Mouse (Mus musculus): ENCODE measurements around the gene Myog. TPM values are rescaled to one million over a fixed set of nuclear protein-coding genes. Genes with fewer than 3 reads are reported as not detected.
A peak's percentile ranks its signal among the peaks of the same experiment; 100 is the strongest.
"Not testable (repeated sequence)": the region's sequence is repeated elsewhere in the genome, so short reads cannot be mapped to it uniquely, and the experiment has no call there.

The Myog gene
- total RNA-seq (2021): not detected

DNA sequence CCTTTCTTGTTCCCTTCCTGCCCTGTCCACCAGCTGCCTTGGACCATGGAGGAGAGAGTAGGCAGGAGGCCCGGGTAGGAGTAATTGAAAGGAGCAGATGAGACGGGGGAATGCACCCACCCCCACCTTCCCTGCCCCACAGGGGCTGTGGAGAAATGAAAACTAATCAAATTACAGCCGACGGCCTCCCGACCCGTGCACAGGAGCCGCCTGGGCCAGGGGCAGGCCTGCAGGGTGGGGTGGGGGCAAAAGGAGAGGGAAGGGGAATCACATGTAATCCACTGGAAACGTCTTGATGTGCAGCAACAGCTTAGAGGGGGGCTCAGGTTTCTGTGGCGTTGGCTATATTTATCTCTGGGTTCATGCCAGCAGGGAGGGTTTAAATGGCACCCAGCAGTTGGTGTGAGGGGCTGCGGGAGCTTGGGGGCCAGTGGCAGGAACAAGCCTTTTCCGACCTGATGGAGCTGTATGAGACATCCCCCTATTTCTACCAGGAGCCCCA is at the start of gene Myog:
Gene Myog (plus strand): TSS at position 392 of the 502 bp plus-strand sequence.
- no peak for DNase-seq (ENCODE audit: low spot score in 2 of 2)
- intact Hi-C loops (cut with DNase I): no loop called here

DNA sequence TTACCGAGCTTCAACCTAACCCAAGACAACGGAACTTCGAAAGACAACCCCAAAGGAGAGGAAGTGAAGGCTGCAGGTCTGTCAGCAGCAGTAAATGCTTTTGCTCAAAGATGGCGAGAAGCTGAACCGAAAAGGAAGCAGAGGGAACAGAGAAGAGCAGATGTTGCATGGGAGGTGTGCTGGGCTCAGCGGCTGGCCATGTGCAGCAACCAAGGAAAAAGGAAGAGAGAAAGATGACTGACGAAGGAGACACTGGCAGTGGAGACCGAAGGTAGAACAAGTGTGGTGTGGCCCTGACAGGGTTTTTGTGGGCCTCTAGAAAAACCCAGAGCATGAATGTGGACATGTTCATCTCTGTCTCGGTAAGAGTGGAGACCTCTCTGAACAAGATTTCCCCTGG is 49.1 kb upstream of the Myog start:
- intact Hi-C loops (cut with DNase I): loop anchor here (5.0 kb wide), 1 partner anchor 92 kb away; the partner anchor contains the start of gene Ppfia4
- no peak for DNase-seq (ENCODE audit: low spot score in 2 of 2)

DNA sequence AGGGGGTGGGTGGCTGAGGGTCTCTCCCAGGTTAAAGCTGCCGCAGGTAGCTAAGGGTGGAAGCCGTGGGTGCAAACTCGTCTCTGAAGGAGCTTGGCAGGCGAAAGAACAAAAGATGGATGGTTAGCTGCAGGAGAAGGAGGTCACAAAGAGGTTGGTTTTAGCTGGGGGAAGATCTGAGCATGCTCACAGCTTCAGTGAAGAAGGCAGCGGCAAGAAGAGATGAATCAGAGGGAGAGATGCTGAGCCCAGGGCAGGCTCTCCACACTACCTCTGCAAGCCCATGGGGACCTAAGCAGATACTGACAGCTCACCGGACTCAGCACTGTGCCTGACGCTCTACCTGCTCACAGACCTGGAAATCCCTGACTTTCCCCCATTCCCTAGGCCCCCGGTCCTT is 48.5 kb upstream of the Myog start:
- intact Hi-C loops (cut with DNase I): loop anchor here (5.0 kb wide), 1 partner anchor 91 kb away; the partner anchor contains the start of gene Ppfia4
- DNase-seq (ENCODE audit: low spot score in 2 of 2): no peak

DNA sequence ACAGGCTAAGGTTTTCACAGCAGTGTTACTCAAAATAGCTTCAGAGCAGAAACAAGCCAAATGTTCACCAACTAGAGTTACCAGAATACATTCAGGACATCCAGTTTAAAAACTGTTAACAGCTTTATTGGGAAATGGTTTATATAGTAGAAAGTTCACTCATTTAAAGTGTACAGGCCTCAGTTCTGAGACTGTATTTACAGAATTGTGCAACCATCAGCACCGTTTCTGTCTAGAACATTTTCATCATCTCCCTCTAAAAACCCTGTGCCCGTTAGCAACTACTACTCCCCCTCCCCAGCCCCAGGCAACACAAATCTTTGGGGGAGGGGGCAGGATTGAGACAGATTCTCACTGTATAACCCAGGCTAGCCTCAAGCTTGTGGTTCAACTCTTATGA is 47.5 kb upstream of the Myog start:
- intact Hi-C loops (cut with DNase I): loop anchor here (5.0 kb wide), 1 partner anchor 90 kb away; the partner anchor contains the start of gene Ppfia4
- DNase-seq (ENCODE audit: low spot score in 2 of 2): no peak

DNA sequence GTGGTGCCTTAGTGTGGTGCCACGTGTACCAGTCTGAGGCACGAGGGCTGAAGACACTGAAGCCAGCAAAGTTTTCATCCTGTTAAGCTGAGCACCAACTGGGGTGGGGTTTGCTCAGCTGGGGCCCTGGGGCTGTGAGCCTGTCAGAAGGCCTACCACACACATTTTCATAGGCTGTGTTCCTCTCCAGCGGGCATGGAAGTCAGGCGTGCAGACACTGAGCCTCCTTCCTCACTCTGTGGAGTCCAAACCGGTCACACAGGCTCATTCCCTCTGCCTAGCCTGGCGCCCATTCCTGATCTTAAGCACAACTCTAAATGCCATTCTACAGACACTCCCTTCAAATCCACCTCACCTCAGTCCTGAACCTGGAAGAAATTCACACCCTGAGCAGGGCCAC is 46.3 kb upstream of the Myog start:
- DNase-seq (ENCODE audit: low spot score in 2 of 2): no peak
- intact Hi-C loops (cut with DNase I): loop anchor here (5.0 kb wide), 1 partner anchor 89 kb away; the partner anchor contains the start of gene Ppfia4

DNA sequence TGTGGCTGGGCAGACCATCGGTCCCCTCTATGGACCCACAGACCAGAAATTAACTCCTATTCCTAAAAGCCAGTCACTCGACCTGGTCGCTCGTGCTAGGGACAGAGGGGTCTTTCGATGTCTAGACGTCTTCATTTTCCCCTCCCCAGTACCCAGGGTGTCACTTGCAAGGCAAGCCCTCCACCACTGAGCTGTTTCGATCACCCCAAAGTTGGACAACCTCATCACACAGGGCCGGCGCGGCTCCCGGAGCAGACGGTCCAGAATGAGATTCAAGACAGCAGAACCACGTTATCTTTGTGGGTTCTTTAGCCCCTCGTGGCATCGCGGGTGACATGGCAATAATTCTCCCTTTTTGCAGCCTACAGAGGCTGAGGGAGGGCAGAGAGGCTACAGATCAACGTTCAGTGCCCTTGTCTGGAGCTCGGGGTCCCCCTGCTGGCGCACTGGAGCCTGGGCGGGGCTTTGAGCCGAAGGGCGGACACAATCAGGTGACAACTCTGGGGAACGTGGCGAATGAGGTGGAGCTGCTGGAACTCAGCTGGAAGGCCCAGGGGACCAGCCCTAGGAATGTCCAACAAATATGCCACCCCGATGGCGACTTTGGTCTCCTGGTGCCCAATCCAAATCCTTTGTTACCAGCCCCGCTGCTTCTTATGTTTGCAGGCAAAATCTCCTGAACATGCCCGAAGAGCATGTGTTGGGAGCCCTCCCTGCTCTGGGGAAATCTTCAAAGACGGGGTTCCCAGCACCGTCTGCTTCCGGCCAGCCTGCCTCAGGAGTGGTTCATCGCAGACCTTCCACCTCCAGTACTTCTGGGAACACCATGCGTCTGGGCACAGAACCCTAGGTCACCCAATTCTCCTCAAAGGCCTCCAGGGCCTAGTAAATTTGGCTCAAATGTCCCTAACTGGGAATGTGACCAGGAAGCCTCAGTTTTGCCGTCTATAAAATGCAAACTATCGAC is 45.6 kb upstream of the Myog start:
- peak; percentile 86 for DNase-seq (ENCODE audit: low spot score in 2 of 2)
- intact Hi-C loops (cut with DNase I): loop anchor here (1.0 to 5.0 kb wide), 2 partner anchors 88 to 93 kb away; partner anchors contain the start of gene Ppfia4

DNA sequence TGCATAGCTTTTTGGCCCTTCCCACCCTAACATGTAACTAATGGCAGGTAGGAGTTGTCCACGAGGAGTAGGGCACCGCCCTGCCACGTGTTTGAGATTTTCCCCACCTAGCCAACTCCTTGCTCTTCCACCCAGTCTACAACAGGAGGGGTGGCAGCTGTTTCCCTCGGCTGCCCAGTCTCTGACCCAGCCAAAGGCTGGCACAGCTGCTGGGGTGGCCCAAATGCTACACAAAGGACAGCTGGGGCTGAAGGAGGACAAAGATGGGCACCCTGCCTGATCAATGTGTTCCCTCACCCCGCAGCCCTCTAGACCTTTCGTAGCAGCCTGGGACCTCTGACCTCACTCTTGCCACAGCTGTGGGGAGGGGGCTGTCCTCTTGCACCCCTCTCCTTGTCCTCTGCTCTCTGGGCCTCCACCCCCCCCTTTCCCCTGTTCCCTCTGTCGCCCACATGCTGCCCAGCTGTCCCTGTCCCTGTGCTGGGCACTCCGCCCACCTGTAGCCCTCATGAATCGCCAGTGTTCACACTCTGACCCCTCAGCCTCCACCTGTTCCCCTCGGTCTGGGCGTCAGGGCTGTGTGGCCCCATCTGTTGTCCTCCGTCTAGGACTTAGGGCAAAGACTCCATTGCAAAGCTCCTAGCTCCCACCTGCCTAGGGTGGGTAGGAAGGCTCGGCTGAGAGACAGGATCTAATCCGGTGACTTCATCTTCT is 44.6 kb upstream of the Myog start:
- DNase-seq (ENCODE audit: low spot score in 2 of 2): no peak
- intact Hi-C loops (cut with DNase I): loop anchor here (5.0 kb wide), 1 partner anchor 77 kb away; no protein-coding TSS in a partner anchor

DNA sequence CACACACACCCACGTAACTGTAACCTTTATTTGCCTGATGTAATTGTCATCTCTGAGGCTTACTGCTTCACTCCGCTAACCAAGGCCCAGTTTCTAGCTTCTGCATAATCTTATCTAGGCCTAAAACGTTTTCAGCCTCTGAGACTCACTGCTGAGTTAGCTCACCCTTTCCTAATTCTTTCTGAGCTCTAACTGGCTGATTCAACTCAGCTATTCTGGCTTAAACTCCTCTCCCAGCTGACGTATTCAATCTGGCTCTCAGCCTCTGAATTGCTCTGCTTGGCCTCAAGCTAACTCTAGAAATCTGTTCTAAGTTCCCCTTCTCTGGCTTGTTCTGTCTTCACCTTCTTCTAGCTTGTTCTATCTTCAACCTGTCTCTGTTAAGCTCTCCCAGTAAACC is 43.2 kb upstream of the Myog start:
- intact Hi-C loops (cut with DNase I): loop anchor here (5.0 kb wide), 1 partner anchor 76 kb away; no protein-coding TSS in a partner anchor
- no peak for DNase-seq (ENCODE audit: low spot score in 2 of 2)

DNA sequence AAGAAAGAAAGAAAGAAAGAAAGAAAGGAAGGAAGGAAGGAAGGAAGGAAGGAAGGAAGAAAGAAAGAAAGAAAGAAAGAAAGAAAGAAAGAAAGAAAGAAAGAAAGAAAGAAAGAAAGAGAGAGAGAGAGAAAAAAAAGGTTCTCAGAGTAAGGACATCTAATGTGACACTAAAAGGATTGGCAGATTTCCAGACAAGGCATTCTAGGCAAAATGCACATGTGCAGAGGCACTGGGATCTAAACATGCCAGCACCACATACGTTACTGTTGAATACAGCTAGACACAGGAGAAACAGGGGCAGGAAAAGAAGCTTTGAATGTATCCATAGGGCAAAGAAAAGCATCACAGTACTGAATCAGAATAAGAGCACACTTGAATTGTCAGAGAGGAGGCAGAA is 40.1 kb upstream of the Myog start:
- not testable (repeated sequence) for DNase-seq (ENCODE audit: low spot score in 2 of 2)
- intact Hi-C loops (cut with DNase I): loop anchor here (5.0 kb wide), 1 partner anchor 73 kb away; no protein-coding TSS in a partner anchor

DNA sequence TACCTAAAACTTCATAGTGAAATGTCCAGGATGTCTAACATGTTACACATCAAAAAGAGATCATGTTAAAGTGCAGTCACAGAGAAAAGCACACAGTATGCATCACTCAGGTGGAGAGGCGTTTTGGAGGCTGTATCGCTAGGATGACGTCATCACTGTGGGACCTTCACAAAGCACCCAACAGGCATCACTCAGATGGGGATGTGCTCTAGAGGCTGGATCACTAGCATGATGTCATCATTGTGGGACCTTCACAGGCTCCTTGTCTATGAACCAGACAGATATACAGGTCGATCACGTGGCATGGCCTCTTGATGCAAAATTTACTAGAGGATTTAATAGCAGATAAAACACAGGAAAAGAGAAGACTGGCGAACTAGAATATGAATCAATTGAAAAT is 25.4 kb upstream of the Myog start:
- DNase-seq (ENCODE audit: low spot score in 2 of 2): no peak
- intact Hi-C loops (cut with DNase I): no loop called here

DNA sequence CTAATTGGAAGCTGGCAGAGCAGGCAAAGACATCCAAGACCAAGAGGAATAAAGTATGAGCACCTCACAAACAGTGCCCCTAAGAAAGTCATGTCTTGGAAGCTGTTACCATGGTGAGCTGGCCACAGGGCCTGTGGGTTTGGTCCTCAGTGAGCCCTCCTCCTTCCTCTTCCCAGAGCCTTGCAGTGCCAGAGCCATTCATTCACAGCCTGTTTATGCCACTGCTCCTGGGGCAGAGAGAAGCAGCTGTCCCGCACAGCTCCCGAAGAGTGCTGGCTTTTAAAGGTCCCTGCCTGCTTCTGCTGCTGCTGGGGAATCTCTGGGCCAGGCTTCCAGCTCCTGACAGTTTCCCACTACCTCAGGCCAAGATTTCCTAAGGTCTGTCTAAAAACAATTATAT is 24.0 kb upstream of the Myog start:
- intact Hi-C loops (cut with DNase I): no loop called here
- DNase-seq (ENCODE audit: low spot score in 2 of 2): no peak

DNA sequence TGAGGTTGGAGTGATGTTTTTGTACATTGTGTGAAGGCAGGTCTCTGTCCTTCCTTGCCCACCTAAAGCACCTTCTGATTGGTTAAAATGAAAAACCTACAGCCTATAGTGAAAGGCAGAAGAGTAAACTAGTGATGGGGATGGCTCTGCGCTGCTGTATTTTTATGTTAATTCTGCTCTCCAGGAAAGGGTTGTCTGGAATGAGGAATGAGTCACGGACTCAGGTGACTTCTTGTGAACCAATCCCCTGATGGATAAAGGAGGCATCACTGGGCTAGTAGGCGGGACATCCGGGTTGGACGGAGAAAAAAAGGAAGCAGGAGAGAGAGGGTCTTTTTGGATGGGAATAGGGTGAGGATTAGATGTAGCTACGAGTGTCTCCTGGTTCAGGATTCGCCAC is 19.8 kb upstream of the Myog start:
- intact Hi-C loops (cut with DNase I): no loop called here
- no peak for DNase-seq (ENCODE audit: low spot score in 2 of 2)

DNA sequence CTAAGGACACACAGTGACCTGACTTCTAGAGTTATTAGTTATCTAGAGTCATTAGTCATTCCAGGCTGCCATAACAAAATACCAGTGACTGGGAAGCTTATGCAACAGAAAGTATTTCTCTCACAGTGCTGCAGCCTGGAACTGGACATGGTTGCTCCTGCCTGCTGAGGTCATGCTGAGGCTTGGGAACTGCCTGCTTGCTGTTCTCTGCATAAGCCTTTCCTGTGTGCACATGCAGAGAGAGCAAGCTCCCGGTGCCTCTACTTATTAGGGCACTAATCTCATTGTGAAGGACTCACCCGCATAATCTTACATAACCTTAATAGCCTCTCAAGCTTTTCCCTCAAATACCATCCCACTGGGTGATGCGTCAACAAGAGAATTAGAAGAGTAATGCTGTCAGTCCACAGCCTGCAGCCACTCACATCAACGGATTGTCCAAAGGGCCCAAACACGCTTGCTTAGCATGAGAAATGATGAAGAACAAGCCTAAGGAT is 17.0 kb upstream of the Myog start:
- no peak for DNase-seq (ENCODE audit: low spot score in 2 of 2)

DNA sequence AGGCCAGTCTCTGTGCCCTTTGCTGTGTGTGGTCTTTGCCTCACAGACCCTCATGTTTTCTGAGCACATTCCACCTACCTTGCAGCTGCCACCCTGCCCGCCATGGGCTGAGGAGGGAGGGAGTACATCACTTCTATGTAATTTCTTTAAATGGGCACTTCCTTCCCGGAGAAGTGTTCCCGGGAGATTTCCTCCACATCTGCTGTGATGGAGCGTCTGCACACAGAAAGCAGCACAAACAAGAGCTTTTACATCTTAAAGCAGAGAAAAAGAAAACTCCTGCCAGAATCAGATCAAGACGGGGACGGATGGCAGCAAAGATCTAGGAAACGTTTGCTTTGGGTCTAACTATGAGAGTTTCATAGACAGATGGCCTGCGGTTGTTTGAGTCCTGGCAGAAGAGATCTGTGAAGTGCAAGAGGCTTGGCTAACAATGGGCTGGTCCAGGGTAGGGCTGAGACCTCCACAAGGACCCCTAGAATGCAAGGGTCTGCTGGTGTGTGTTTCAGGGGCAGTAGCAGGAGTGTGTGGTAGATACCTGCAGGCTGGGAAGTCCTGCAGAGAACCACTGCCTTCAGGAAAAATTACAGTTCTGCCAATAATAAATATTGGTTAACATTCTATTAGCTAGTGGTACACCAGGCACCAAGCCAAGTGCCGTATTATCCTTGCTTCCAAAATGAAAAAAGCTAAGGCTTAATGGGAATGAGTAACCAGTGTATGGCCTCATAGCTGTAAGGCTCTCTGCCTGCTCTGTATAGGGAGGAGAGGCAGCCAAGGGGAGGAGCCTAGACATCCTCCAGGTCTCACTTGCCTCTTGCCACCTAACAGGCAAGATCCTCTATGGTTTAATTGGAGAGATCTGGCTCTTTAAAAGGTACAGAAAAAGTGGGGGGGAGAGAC is 16.0 kb upstream of the Myog start:
- DNase-seq (ENCODE audit: low spot score in 2 of 2): peak; percentile 42 to 53
- intact Hi-C loops (cut with DNase I): no loop called here

More for the DNA sequence above, 17.0 kb upstream of the Myog start:
- intact Hi-C loops (cut with DNase I): no loop called here

DNA sequence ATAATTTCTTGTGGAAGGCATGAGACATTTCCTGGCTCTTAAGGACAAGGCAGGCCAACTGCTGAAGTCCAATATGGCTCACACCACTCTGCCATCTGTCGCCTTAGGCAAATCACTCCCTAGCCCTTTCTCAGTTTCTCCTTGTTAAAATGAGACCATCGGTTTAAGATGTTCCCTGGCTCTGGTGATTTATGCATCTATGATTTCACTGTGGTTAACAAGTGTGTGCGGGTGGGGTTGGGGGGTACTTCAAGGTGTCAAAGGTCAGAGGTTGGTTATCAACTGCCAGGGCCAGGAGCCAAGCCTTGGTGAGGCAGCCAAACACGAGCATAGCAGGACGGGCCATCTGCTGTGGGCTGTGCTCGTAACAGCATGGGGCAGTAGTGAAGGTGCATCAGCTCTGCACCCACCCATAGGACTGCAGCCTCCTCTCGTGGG is 15.3 kb upstream of the Myog start:
- DNase-seq (ENCODE audit: low spot score in 2 of 2): no peak
- intact Hi-C loops (cut with DNase I): no loop called here

DNA sequence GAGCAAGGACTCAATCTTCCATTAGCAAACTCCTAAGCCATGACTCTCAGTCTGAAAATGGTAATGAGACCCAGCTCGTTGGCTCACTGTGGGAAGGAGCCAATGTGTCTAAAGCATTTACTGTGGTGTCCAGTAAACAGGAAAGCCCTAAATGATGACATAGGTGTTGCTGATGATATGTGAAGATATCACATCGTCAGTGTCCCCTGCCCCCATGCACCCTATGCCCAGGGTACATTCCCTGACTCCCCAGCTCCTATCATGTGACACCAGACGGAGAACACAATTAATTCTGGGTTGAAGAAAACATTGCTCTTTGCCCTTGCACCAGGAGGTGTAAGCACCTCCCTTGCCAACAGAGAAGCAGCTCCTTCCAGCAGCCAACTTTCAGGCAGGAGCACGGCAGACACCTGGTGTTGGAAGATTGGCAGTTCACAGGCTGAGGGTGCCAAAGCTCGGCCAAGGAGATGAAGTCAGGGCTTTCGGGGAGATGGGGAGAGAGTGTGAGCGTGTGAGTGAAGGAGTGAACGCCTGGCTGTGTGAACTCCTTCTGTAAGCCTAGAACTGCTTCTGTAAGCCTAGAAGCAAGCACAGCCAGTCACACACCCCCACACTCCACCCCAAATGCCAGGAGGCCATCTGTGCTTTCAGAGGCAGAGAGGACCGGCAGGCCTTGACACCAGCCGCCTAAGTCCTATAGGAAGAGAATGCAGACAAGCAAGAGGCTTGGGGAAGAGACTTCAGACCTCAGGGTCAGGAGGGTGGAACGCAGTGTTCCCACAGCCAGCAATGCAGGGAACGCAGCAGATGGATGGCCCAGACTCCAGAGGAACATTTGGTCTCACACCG is 13.9 kb upstream of the Myog start:
- DNase-seq (ENCODE audit: low spot score in 2 of 2): peak; percentile 48 to 60
- intact Hi-C loops (cut with DNase I): no loop called here

DNA sequence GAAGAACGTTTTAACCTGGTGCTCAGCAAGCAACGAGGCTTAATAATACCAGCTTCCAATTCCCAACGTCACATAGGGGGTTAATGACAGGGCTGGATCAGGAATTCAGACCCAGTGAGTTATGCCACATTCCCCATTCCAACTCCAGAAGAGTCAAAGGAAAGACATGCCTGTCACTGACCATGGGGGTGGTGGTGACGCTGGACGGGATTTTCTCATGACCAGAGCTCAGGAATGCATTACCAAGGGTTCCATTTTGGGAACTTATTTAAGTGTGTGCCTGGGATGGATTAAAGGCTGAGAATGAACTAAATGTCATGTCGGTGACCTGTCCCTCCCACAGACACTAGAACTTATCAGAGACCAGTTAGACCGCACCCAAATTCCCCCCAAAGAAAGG is 13.0 kb upstream of the Myog start:
- intact Hi-C loops (cut with DNase I): no loop called here
- no peak for DNase-seq (ENCODE audit: low spot score in 2 of 2)

DNA sequence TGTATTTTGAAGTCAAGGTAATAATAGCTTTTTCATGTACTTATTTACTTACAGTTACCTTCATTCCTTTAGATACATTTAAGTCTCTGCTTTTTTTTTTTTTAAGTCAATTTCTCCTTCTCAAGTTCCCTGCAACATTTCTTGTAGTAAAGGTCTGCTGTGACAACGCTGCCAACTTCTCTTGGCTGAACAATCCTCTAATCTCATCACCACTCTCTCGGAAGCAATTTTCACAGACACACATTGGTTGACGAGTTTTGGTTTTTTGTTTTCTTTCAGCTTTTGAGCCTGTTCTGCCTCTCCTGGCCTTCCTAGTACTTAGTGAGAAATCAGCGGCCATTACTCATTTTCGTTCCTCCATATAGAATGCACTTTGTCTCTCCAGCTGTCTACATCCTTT is 9.6 kb upstream of the Myog start:
- no peak for DNase-seq (ENCODE audit: low spot score in 2 of 2)
- intact Hi-C loops (cut with DNase I): no loop called here
